24 mouse cellular contexts compared by ENCODE assay signal in the genomic region with DNA sequence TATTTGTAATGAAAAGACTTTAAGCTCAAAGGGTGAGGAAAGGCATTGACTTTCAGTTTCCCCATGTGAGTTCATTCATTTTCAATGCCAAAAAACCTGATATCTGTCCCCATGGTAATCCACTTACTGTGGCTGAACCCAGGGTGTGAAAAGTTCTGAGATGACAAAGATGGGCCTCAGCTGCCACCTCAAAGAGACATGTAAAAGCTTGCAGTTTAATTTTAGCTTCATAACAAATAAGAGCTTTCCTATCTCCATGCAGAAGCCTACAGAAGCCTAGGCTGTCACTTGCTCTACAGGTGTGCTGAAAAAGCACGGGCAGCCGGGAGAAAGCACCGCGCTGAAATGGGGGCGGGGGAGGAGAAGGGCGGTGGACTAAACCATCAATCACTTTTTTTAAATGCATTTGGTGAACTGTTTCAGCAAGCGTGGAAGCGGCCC.
DNase-seq lines count a peak whose midpoint lies in the region; ATAC-seq and TF ChIP-seq lines count a peak whose summit lies in the region.
"Had no signal": no experiment of that assay in that cellular context is flagged by ENCODE, and none has a peak within 500 bp of the region (broad histone marks: within the 10 kb centered on the region; RNA-seq: fewer than 3 reads in every experiment).

No protein-coding gene starts in this region.

- H3K27me3 ChIP-seq in heart, embryonic 16.5 days (ENCODE audit: control insufficient read depth, insufficient read depth, low read length) = no peaks in the 10 kb centered on the region
- no peaks in the 10 kb centered on the region for H3K27me3 ChIP-seq in stomach, postnatal 0 days (ENCODE audit: control insufficient read depth, insufficient read depth, low read length)
- H3K27me3 ChIP-seq: embryonic facial prominence, embryonic 12.5 days; forebrain, embryonic 15.5 days; liver, embryonic 12.5 days; stomach, embryonic 15.5 days had no signal

- no peak for DNase-seq in heart, adult 9 months (ENCODE audit: low spot score in 2 of 2)
- DNase-seq in kidney, postnatal 4 days = peak; percentile 28 to 45
- no peak for DNase-seq in kidney, postnatal 36 days
- DNase-seq in thymus, postnatal 0 days (ENCODE audit: low spot score) = peak; percentile 58
- no peak for DNase-seq in thymus, adult 18-20 months
- peak; percentile 24 for DNase-seq in stomach, postnatal 0 days (ENCODE audit: low spot score)
- DNase-seq in cerebellum, adult 9-10 months = no peak
- DNase-seq: adrenal gland, adult 2 months; cerebellum, adult 2 months; gastrocnemius, postnatal 25 days; kidney, postnatal 25 days; layer of hippocampus, adult 9-11 months; left cerebral cortex, postnatal 4 days; lung, postnatal 4 days; retina, postnatal 1 day had no signal

- no peak; the same call in 1 of the 2 replicates for ATAC-seq in heart, embryonic 16.5 days (replicated peaks; ENCODE audit: extremely low read depth, insufficient read depth, low FRiP score)
- no peak for ATAC-seq in stomach, postnatal 0 days (ENCODE audit: low FRiP score, low TSS enrichment)
- ATAC-seq: forebrain, embryonic 15.5 days; hindbrain, embryonic 16.5 days; intestine, embryonic 16.5 days; liver, embryonic 12.5 days had no signal

- no peak overlapping the region for H3K4me2 ChIP-seq in heart, embryonic 16.5 days (ENCODE audit: low read depth, low read length)
- no peak overlapping the region for H3K4me2 ChIP-seq in stomach, postnatal 0 days (replicated peaks; ENCODE audit: low read depth)
- H3K4me2 ChIP-seq: embryonic facial prominence, embryonic 12.5 days; forebrain, embryonic 15.5 days; liver, embryonic 12.5 days; stomach, embryonic 15.5 days had no signal

- H3K36me3 ChIP-seq in heart, embryonic 16.5 days (ENCODE audit: control insufficient read depth, insufficient read depth) = no peaks in the 10 kb centered on the region
- no peaks in the 10 kb centered on the region for H3K36me3 ChIP-seq in stomach, postnatal 0 days (ENCODE audit: control insufficient read depth, insufficient read depth, low read length)
- H3K36me3 ChIP-seq: embryonic facial prominence, embryonic 12.5 days; forebrain, embryonic 15.5 days; liver, embryonic 12.5 days; midbrain, embryonic 10.5 days; stomach, embryonic 15.5 days had no signal

- TF ChIP-seq EP300 in stomach, postnatal 0 days (optimal IDR thresholded peaks at IDR 0.05) = no peak

- H3K9me3 ChIP-seq in heart, embryonic 16.5 days (replicated peaks; ENCODE audit: control insufficient read depth, low read length) = no peaks in the 10 kb centered on the region
- no peaks in the 10 kb centered on the region for H3K9me3 ChIP-seq in stomach, postnatal 0 days (ENCODE audit: control insufficient read depth, low read length)
- H3K9me3 ChIP-seq: embryonic facial prominence, embryonic 12.5 days; forebrain, embryonic 15.5 days; liver, embryonic 12.5 days; midbrain, embryonic 10.5 days; stomach, embryonic 15.5 days had no signal

- H3K4me3 ChIP-seq in heart, embryonic 16.5 days (ENCODE audit: low read length) = no peak overlapping the region
- no peak overlapping the region for H3K4me3 ChIP-seq in stomach, postnatal 0 days (ENCODE audit: low read depth, low read length)
- H3K4me3 ChIP-seq: embryonic facial prominence, embryonic 12.5 days; forebrain, embryonic 15.5 days; left cerebral cortex, adult 2 months; liver, embryonic 12.5 days; midbrain, embryonic 10.5 days; stomach, embryonic 15.5 days had no signal

- peaks cover 17% of the 10 kb centered on the region for H3K4me1 ChIP-seq in heart, embryonic 16.5 days (ENCODE audit: control insufficient read depth, insufficient read depth, low read length)
- no peaks in the 10 kb centered on the region for H3K4me1 ChIP-seq in stomach, postnatal 0 days (replicated peaks; ENCODE audit: control insufficient read depth, insufficient read depth)
- H3K4me1 ChIP-seq: embryonic facial prominence, embryonic 12.5 days; forebrain, embryonic 15.5 days; stomach, embryonic 15.5 days had no signal

- no peak overlapping the region for H3K9ac ChIP-seq in heart, embryonic 16.5 days (ENCODE audit: low read length)
- no peak overlapping the region for H3K9ac ChIP-seq in stomach, postnatal 0 days (ENCODE audit: low read length)
- H3K9ac ChIP-seq: embryonic facial prominence, embryonic 12.5 days; forebrain, embryonic 15.5 days; liver, embryonic 12.5 days; stomach, embryonic 15.5 days had no signal

- WGBS in heart, embryonic 16.5 days = 33% methylated on average over 8 of the region's 8 CpGs
- whole genome bisulfite sequencing in stomach, postnatal 0 days = 23% methylated on average over 8 of the region's 8 CpGs

- peak overlapping the region; percentile 39 for H3K27ac ChIP-seq in heart, embryonic 16.5 days (ENCODE audit: low read length)
- H3K27ac ChIP-seq in stomach, postnatal 0 days (replicated peaks) = no peak overlapping the region
- H3K27ac ChIP-seq: embryonic facial prominence, embryonic 12.5 days; forebrain, embryonic 15.5 days; left cerebral cortex, adult 2 months; liver, embryonic 12.5 days; midbrain, embryonic 10.5 days; stomach, embryonic 15.5 days had no signal

- TF ChIP-seq CTCF in stomach, postnatal 0 days (IDR thresholded peaks at IDR 0.05; ENCODE audit: low read depth) = no peak

Comparison
In these comparisons a context has a peak if more than half of its experiments do, and no peak if none do; other contexts are left out.
1. DNase-seq: peak in kidney, postnatal 4 days (2 of 2), thymus, postnatal 0 days (single experiment) and stomach, postnatal 0 days (single experiment); none in heart, adult 9 months (0 of 2), kidney, postnatal 36 days (0 of 2), thymus, adult 18-20 months (0 of 2) and cerebellum, adult 9-10 months (single experiment).